Mouse (Mus musculus): ENCODE data around the gene Lhx1. TPM values are rescaled to one million over a fixed set of nuclear protein-coding genes. Genes with fewer than 3 reads are reported as not detected.

Gene Lhx1
- polyA plus RNA-seq, 1 experiment from 2014 or later: 0.06 TPM

GRCm38 (mm10) chr11:84517431-84517830 lies 7.9 kb downstream of the Lhx1 start:
- H3K27me3 ChIP-seq: peaks cover 79% of the 10 kb centered on the region
- no peaks in the 10 kb centered on the region for H3K36me3 ChIP-seq
- H3K9me3 ChIP-seq: no peaks in the 10 kb centered on the region
- no peak overlapping the region for H3K4me2 ChIP-seq
- peaks cover 13% of the 10 kb centered on the region for H3K4me1 ChIP-seq
- H3K9ac ChIP-seq: no peak overlapping the region
- no peak overlapping the region for H3K27ac ChIP-seq
- H3K4me3 ChIP-seq: no peak overlapping the region
- WGBS: 52% methylated on average over 2 of the region's 2 CpGs
- ATAC-seq (ENCODE audit: borderline replicate concordance, extremely low read depth, low FRiP score, low TSS enrichment): no peak

DNA sequence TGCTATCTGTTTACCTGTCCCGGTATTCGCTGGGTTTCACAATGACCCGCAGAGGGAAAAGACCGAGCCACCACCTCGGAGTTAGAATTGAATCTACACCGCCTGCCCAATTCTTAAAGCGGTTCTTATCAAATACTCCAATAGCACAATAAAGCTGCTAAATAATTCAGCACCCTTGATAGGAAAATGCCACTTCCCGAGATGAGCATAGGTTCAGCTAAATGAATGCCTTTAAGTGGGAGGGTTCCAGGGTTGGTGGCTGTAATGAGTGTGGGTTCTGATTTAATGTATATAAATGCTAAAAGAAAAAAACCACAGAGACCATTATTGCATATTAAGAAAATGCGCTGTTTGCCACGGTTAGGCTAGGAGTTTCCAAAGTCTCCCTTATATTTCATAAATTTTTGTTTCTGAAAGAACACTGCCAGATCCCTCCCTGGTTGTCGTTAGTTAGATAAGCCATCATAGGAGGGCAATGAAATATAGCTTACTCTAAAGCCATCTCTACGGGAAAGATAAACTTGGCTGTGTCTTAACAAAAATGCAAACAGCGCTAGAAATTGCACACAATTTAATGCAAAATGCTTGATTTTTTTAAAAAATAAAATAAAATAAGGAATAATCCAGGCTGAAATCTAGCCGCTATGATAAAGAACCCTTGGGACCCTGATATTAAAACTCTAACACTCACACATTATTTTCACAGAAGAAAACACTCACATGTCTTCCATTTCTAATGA lies 8.7 kb downstream of the Lhx1 start:
- ATAC-seq (ENCODE audit: borderline replicate concordance, extremely low read depth, low FRiP score, low TSS enrichment): no peak
- Histone ChIP-seq H3K27ac (no peak overlapping the region), H3K27me3 (peaks cover 72% of the 10 kb centered on the region), H3K36me3 (no peaks in the 10 kb centered on the region), H3K9me3 (no peaks in the 10 kb centered on the region), H3K4me2 (no peak overlapping the region), H3K9ac (no peak overlapping the region), H3K4me1 (peaks cover 14% of the 10 kb centered on the region), H3K4me3 (no peak overlapping the region)
- WGBS: 13% methylated on average over 14 of the region's 14 CpGs

GRCm38 (mm10) chr11:84513171-84514116 lies 11.9 kb downstream of the Lhx1 start, which contains the start of gene Aatf:
Gene Aatf (minus strand): TSS chr11:84513522.
- ATAC-seq (ENCODE audit: borderline replicate concordance, extremely low read depth, low FRiP score, low TSS enrichment): peak; percentile 99
- peak within 1 kb of the TSS; percentile 77 for H3K9ac ChIP-seq
- H3K27me3 ChIP-seq: peaks cover 40% of the 10 kb centered on the region
- H3K27ac ChIP-seq: peak within 1 kb of the TSS; percentile 71
- H3K4me2 ChIP-seq: peak within 1 kb of the TSS; percentile 89
- WGBS: under 1% methylated on average over 80 of the region's 80 CpGs
- H3K4me3 ChIP-seq: peak within 1 kb of the TSS; percentile 74
- peaks cover 14% of the 10 kb centered on the region for H3K4me1 ChIP-seq
- H3K36me3 ChIP-seq: peaks cover 22% of the 10 kb centered on the region
- no peaks in the 10 kb centered on the region for H3K9me3 ChIP-seq

GRCm38 (mm10) chr11:84512031-84512430 lies 13.3 kb downstream of the Lhx1 start:
- peaks cover 29% of the 10 kb centered on the region for H3K27me3 ChIP-seq
- H3K4me3 ChIP-seq: 0 out of 2 replicates have a peak overlapping the region, but pooled peaks have one; percentile 74
- no peak overlapping the region for H3K9ac ChIP-seq
- peaks cover 28% of the 10 kb centered on the region for H3K36me3 ChIP-seq
- peaks cover 14% of the 10 kb centered on the region for H3K4me1 ChIP-seq
- no peak overlapping the region for H3K27ac ChIP-seq
- WGBS: 61% methylated on average over 1 of the region's 1 CpGs
- no peaks in the 10 kb centered on the region for H3K9me3 ChIP-seq
- ATAC-seq (ENCODE audit: borderline replicate concordance, extremely low read depth, low FRiP score, low TSS enrichment): no peak
- H3K4me2 ChIP-seq: peak overlapping the region; percentile 89

DNA sequence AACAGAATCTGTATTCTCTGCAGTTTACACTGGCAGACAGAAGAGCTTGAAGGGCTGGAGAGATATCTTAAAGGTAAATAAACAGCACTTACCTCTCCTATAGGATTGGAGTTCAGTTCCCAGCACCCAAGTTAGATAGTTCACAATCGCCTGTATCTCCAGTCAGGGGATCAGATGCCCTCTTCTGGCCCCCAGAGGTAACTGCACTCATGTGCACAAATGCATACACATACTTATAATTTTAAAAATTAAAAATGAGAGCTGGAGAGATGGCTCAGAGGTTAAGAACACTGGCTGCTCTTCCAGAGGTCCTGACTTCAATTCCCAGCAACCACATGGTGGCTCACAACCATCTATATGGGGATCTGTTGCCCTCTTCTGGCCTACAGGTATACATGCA lies 21.0 kb downstream of the Lhx1 start:
- no peak overlapping the region for H3K9ac ChIP-seq
- no peak overlapping the region for H3K4me2 ChIP-seq
- H3K27me3 ChIP-seq: no peaks in the 10 kb centered on the region
- no peak overlapping the region for H3K27ac ChIP-seq
- no peak for ATAC-seq (ENCODE audit: borderline replicate concordance, extremely low read depth, low FRiP score, low TSS enrichment)
- no peaks in the 10 kb centered on the region for H3K4me1 ChIP-seq
- H3K36me3 ChIP-seq: peaks cover 32% of the 10 kb centered on the region
- no peak overlapping the region for H3K4me3 ChIP-seq
- no peaks in the 10 kb centered on the region for H3K9me3 ChIP-seq
- 100% methylated on average over 1 of the region's 1 CpGs for WGBS

DNA sequence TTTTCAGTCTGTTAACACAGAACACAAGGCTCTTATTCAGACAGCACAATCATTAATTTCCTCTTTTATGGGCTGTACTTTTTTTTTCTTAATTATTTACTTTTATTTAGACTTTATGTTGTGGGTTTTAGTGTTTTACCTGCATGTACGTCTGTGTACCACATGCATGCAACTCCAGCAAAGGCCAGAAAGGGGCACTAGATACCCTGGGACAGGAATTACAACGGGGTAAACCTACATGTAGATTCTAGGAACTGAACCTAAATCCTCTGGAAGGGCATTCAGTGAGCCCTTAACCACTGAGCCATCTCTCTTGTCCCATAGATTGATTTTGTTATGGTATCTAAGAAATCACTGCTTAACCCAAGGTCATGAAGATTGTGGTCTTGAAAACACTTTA lies 27.4 kb downstream of the Lhx1 start:
- ATAC-seq (ENCODE audit: borderline replicate concordance, extremely low read depth, low FRiP score, low TSS enrichment): no peak
- no peak overlapping the region for H3K9ac ChIP-seq
- no peaks in the 10 kb centered on the region for H3K9me3 ChIP-seq
- no peak overlapping the region for H3K4me2 ChIP-seq
- 55% methylated on average over 2 of the region's 2 CpGs for WGBS
- H3K27me3 ChIP-seq: no peaks in the 10 kb centered on the region
- H3K27ac ChIP-seq: no peak overlapping the region
- H3K4me3 ChIP-seq: no peak overlapping the region
- no peaks in the 10 kb centered on the region for H3K4me1 ChIP-seq
- peaks cover 14% of the 10 kb centered on the region for H3K36me3 ChIP-seq

- Histone ChIP-seq H3K9me3 (no peaks in the 10 kb centered on the region), H3K4me2 (no peak overlapping the region), H3K27ac (no peak overlapping the region), H3K4me3 (no peak overlapping the region), H3K36me3 (peaks cover 15% of the 10 kb centered on the region; the same call in 1 of the 2 replicates), H3K4me1 (no peaks in the 10 kb centered on the region), H3K9ac (no peak overlapping the region), H3K27me3 (no peaks in the 10 kb centered on the region)
- ATAC-seq (ENCODE audit: borderline replicate concordance, extremely low read depth, low FRiP score, low TSS enrichment): no peak
Observed at GRCm38 (mm10) chr11:84496901-84497300, 28.4 kb downstream of the Lhx1 start.

GRCm38 (mm10) chr11:84495774-84496173 lies 29.6 kb downstream of the Lhx1 start:
- Histone ChIP-seq H3K4me3 (no peak overlapping the region), H3K27ac (no peak overlapping the region), H3K27me3 (no peaks in the 10 kb centered on the region), H3K9ac (no peak overlapping the region), H3K4me1 (no peaks in the 10 kb centered on the region), H3K9me3 (no peaks in the 10 kb centered on the region), H3K36me3 (peaks cover 17% of the 10 kb centered on the region; the same call in 1 of the 2 replicates), H3K4me2 (no peak overlapping the region)
- no peak for ATAC-seq (ENCODE audit: borderline replicate concordance, extremely low read depth, low FRiP score, low TSS enrichment)
- 78% methylated on average over 4 of the region's 4 CpGs for WGBS

- H3K9me3 ChIP-seq: no peaks in the 10 kb centered on the region
- 64% methylated on average over 7 of the region's 7 CpGs for WGBS
Observed at GRCm38 (mm10) chr11:84481661-84482060, 43.7 kb downstream of the Lhx1 start.

GRCm38 (mm10) chr11:84480451-84480850 lies 44.9 kb downstream of the Lhx1 start:
- Histone ChIP-seq H3K4me1 (peaks cover 6% of the 10 kb centered on the region; the same call in 1 of the 2 replicates), H3K27me3 (no peaks in the 10 kb centered on the region), H3K27ac (no peak overlapping the region), H3K36me3 (no peaks in the 10 kb centered on the region), H3K4me2 (no peak overlapping the region), H3K4me3 (no peak overlapping the region), H3K9me3 (no peaks in the 10 kb centered on the region), H3K9ac (no peak overlapping the region)
- ATAC-seq (ENCODE audit: borderline replicate concordance, extremely low read depth, low FRiP score, low TSS enrichment): no peak
- 40% methylated on average over 3 of the region's 3 CpGs for WGBS

More at GRCm38 (mm10) chr11:84481661-84482060, 43.7 kb downstream of the Lhx1 start:
- H3K4me2 ChIP-seq: no peak overlapping the region
- ATAC-seq (ENCODE audit: borderline replicate concordance, extremely low read depth, low FRiP score, low TSS enrichment): no peak
- no peaks in the 10 kb centered on the region for H3K27me3 ChIP-seq
- no peaks in the 10 kb centered on the region for H3K36me3 ChIP-seq
- no peak overlapping the region for H3K4me3 ChIP-seq
- no peak overlapping the region for H3K27ac ChIP-seq
- H3K4me1 ChIP-seq: peaks cover 6% of the 10 kb centered on the region; the same call in 1 of the 2 replicates
- no peak overlapping the region for H3K9ac ChIP-seq

DNA sequence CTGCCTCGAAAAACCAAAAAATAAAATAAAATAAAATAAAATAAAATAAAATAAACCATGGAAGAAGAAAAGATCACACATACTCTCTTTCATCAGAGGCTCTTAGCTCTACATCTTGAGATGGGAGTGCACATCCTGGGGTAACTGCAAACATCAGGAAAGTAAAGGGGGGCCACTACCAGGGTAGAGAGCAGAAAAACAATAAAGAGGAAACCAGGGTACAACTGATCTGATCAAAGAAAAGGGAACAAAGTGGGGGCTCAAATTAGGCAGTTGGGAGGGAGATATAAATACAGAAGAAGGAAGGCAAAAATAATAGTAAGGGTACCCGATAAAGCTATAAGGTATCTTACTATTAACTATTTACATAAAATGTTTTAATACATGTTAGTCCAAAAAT lies 48.7 kb downstream of the Lhx1 start:
- H3K36me3 ChIP-seq: peaks cover 5% of the 10 kb centered on the region; the same call in 1 of the 2 replicates
- H3K4me2 ChIP-seq: no peak overlapping the region
- H3K27me3 ChIP-seq: no peaks in the 10 kb centered on the region
- no peak overlapping the region for H3K27ac ChIP-seq
- H3K4me1 ChIP-seq: peaks cover 6% of the 10 kb centered on the region; the same call in 1 of the 2 replicates
- WGBS: 92% methylated on average over 2 of the region's 2 CpGs
- ATAC-seq (ENCODE audit: borderline replicate concordance, extremely low read depth, low FRiP score, low TSS enrichment): no peak
- H3K4me3 ChIP-seq: no peak overlapping the region
- H3K9me3 ChIP-seq: no peaks in the 10 kb centered on the region
- H3K9ac ChIP-seq: no peak overlapping the region

- no peak for ATAC-seq (ENCODE audit: borderline replicate concordance, extremely low read depth, low FRiP score, low TSS enrichment)
- no peaks in the 10 kb centered on the region for H3K9me3 ChIP-seq
- H3K36me3 ChIP-seq: peaks cover 5% of the 10 kb centered on the region; the same call in 1 of the 2 replicates
- no peaks in the 10 kb centered on the region for H3K27me3 ChIP-seq
- H3K4me1 ChIP-seq: peaks cover 6% of the 10 kb centered on the region; the same call in 1 of the 2 replicates
- no peak overlapping the region for H3K4me2 ChIP-seq
- 89% methylated on average over 4 of the region's 4 CpGs for WGBS
- H3K4me3 ChIP-seq: no peak overlapping the region
- no peak overlapping the region for H3K9ac ChIP-seq
- no peak overlapping the region for H3K27ac ChIP-seq
Observed at GRCm38 (mm10) chr11:84475991-84476390, 49.3 kb downstream of the Lhx1 start.

Measured in lung, embryonic 15.5 days (tissue).